In the genomic region with DNA sequence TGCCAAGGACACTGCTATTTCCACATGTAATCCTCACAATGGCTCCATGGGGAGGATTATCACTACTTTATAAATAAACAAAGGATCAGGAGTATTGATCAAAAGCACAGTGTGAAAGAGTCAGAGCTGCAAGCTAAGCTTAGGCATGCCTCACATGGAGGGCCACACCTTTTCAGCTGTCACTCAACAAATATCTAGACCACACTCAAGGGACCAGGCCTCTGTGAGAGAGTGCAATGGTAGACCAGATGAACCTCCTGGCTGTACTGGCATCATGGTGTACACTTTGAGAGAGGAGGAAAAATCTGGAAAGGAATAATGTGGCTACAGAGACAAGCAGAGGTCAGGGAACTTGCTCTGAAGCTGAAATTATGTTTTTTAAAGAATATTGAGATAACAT, we compare ENCODE assay signal across 21 mouse cellular contexts.
DNase-seq lines count a peak whose midpoint lies in the region; ATAC-seq lines count a peak whose summit lies in the region.
"Had no signal": no experiment of that assay in that cellular context is flagged by ENCODE, and none has a peak within 500 bp of the region (broad histone marks: within the 10 kb centered on the region; RNA-seq: fewer than 3 reads in every experiment).

No protein-coding gene starts in this region.

- no peak overlapping the region for H3K9ac ChIP-seq in midbrain, embryonic 11.5 days (ENCODE audit: low read length)
- H3K9ac ChIP-seq in midbrain, embryonic 15.5 days = no peak overlapping the region
- H3K9ac ChIP-seq in liver, embryonic 13.5 days = peak overlapping the region; percentile 50
- H3K9ac ChIP-seq in liver, embryonic 16.5 days (ENCODE audit: low read depth, low read length) = no peak overlapping the region
- H3K9ac ChIP-seq: forebrain, postnatal 0 days; heart, embryonic 13.5 days; hindbrain, embryonic 14.5 days had no signal

- peak; percentile 63; the same call in 1 of the 2 replicates for ATAC-seq in midbrain, embryonic 11.5 days (ENCODE audit: low FRiP score)
- ATAC-seq in midbrain, embryonic 15.5 days (replicated peaks) = no peak
- ATAC-seq in liver, embryonic 13.5 days (ENCODE audit: low read depth) = peak; percentile 73
- ATAC-seq in liver, embryonic 16.5 days (ENCODE audit: low read depth) = peak; percentile 43; the same call in 1 of the 2 replicates
- ATAC-seq: activated CD4-positive, CD25-positive, alpha-beta regulatory T cell, adult 4 months; forebrain, embryonic 14.5 days; forebrain, postnatal 0 days had no signal

- no peak overlapping the region for H3K27ac ChIP-seq in midbrain, embryonic 11.5 days (ENCODE audit: low read depth, low read length)
- H3K27ac ChIP-seq in midbrain, embryonic 15.5 days = no peak overlapping the region
- peak overlapping the region; percentile 90 for H3K27ac ChIP-seq in liver, embryonic 13.5 days
- H3K27ac ChIP-seq in liver, embryonic 16.5 days (ENCODE audit: low read length) = peak overlapping the region; percentile 80
- H3K27ac ChIP-seq: heart, embryonic 13.5 days; hindbrain, embryonic 14.5 days had no signal

- no peaks in the 10 kb centered on the region for H3K9me3 ChIP-seq in midbrain, embryonic 11.5 days (ENCODE audit: control insufficient read depth, low read length)
- no peaks in the 10 kb centered on the region for H3K9me3 ChIP-seq in midbrain, embryonic 15.5 days
- no peaks in the 10 kb centered on the region for H3K9me3 ChIP-seq in liver, embryonic 13.5 days (replicated peaks)
- no peaks in the 10 kb centered on the region for H3K9me3 ChIP-seq in liver, embryonic 16.5 days (replicated peaks; ENCODE audit: control insufficient read depth, low read length)
- H3K9me3 ChIP-seq: heart, embryonic 13.5 days had no signal

- H3K4me3 ChIP-seq in midbrain, embryonic 11.5 days (ENCODE audit: low read depth, low read length) = no peak overlapping the region
- no peak overlapping the region for H3K4me3 ChIP-seq in midbrain, embryonic 15.5 days
- H3K4me3 ChIP-seq in liver, embryonic 13.5 days (replicated peaks) = no peak overlapping the region
- H3K4me3 ChIP-seq in liver, embryonic 16.5 days (ENCODE audit: low read depth, low read length) = no peak overlapping the region
- H3K4me3 ChIP-seq: heart, embryonic 13.5 days had no signal

- H3K4me2 ChIP-seq in midbrain, embryonic 11.5 days = no peak overlapping the region
- H3K4me2 ChIP-seq in midbrain, embryonic 15.5 days = no peak overlapping the region
- peak overlapping the region; percentile 38; the same call in 1 of the 2 replicates for H3K4me2 ChIP-seq in liver, embryonic 13.5 days
- H3K4me2 ChIP-seq in liver, embryonic 16.5 days (ENCODE audit: low read depth, low read length) = no peak overlapping the region
- H3K4me2 ChIP-seq: heart, embryonic 13.5 days; hindbrain, embryonic 14.5 days had no signal

- no peaks in the 10 kb centered on the region for H3K36me3 ChIP-seq in midbrain, embryonic 11.5 days (ENCODE audit: control insufficient read depth, insufficient read depth, low read length)
- H3K36me3 ChIP-seq in midbrain, embryonic 15.5 days (replicated peaks) = no peaks in the 10 kb centered on the region
- H3K36me3 ChIP-seq in liver, embryonic 13.5 days = no peaks in the 10 kb centered on the region
- no peaks in the 10 kb centered on the region for H3K36me3 ChIP-seq in liver, embryonic 16.5 days (ENCODE audit: control insufficient read depth, insufficient read depth)
- H3K36me3 ChIP-seq: heart, embryonic 13.5 days had no signal

- H3K27me3 ChIP-seq in midbrain, embryonic 11.5 days (ENCODE audit: control insufficient read depth, insufficient read depth, low read length) = no peaks in the 10 kb centered on the region; the same call in 1 of the 2 replicates
- no peaks in the 10 kb centered on the region for H3K27me3 ChIP-seq in midbrain, embryonic 15.5 days (replicated peaks)
- no peaks in the 10 kb centered on the region for H3K27me3 ChIP-seq in liver, embryonic 13.5 days
- no peaks in the 10 kb centered on the region for H3K27me3 ChIP-seq in liver, embryonic 16.5 days (ENCODE audit: control insufficient read depth, insufficient read depth, low read depth, low read length)
- H3K27me3 ChIP-seq: heart, embryonic 13.5 days had no signal

- no peak for DNase-seq in midbrain, embryonic 11.5 days (ENCODE audit: low spot score, missing footprints)
- DNase-seq in liver, embryonic 13.5 days = no peak
- DNase-seq in cerebellum, adult 11-12 months = no peak
- no peak for DNase-seq in ovary, postnatal 36 days (ENCODE audit: low spot score)
- no peak for DNase-seq in urinary bladder, postnatal 36 days (ENCODE audit: low spot score in 2 of 2)
- DNase-seq: adrenal gland, adult 8-10 months; adrenal gland, postnatal 25 days; cerebellum, adult 18-20 months; cerebellum, adult 9-10 months; cerebellum, postnatal 14 days; forebrain, postnatal 0 days; gastrocnemius, postnatal 25 days; heart, adult 18-20 months; heart, postnatal 14 days; heart, postnatal 4 days had no signal

- no peaks in the 10 kb centered on the region for H3K4me1 ChIP-seq in midbrain, embryonic 11.5 days (ENCODE audit: control insufficient read depth, insufficient read depth, low read length)
- H3K4me1 ChIP-seq in midbrain, embryonic 15.5 days = no peaks in the 10 kb centered on the region
- H3K4me1 ChIP-seq in liver, embryonic 13.5 days (replicated peaks) = peaks cover 46% of the 10 kb centered on the region
- peaks cover 8% of the 10 kb centered on the region for H3K4me1 ChIP-seq in liver, embryonic 16.5 days (ENCODE audit: control insufficient read depth, low read depth, low read length)
- H3K4me1 ChIP-seq: heart, embryonic 13.5 days had no signal

Comparison
In these comparisons a context has a peak if more than half of its experiments do, and no peak if none do; other contexts are left out.
1. H3K27ac ChIP-seq: peak in liver, embryonic 13.5 days (single experiment) and liver, embryonic 16.5 days (single experiment); none in midbrain, embryonic 11.5 days (single experiment) and midbrain, embryonic 15.5 days (single experiment).